Mouse (Mus musculus) forelimb bud, embryonic 11.5 days (tissue): ENCODE data around the gene Mad1l1.
"Not testable (repeated sequence)": the region's sequence is repeated elsewhere in the genome, so short reads cannot be mapped to it uniquely, and the experiment has no call there.

Source experiments
- DNase-seq: peaks from one replicate; pipeline ENCODE4 v3.0.0-alpha.2; 2012; ENCODE audit warnings: low read depth, low spot score

Mad1l1 gene

GRCm38 (mm10) chr5:140012286-140012967 is 308.9 kb downstream of the Mad1l1 start:
- no peak for DNase-seq

DNA sequence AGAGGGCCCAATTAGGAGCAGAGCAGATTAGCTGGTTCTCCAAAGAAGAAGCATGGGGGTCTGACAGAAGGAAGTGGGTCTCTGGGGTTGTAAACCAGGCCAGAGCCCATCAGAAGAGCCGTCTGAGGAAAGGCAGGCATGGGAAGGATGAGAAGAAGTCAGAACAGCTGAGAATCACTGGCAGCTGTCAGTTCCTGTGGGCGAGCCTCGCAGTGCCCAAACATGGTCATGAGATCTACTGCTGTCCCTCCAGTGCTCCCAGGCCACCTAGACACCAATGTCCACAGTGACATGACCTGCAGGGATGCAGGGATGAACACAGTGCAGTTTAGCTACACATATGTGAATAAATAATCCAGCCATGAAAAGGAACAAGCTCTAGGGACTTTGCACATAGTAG is 310.9 kb downstream of the Mad1l1 start:
- no peak for DNase-seq

- DNase-seq = no peak
Observed at GRCm38 (mm10) chr5:140009083-140009655, 312.2 kb downstream of the Mad1l1 start.

DNA sequence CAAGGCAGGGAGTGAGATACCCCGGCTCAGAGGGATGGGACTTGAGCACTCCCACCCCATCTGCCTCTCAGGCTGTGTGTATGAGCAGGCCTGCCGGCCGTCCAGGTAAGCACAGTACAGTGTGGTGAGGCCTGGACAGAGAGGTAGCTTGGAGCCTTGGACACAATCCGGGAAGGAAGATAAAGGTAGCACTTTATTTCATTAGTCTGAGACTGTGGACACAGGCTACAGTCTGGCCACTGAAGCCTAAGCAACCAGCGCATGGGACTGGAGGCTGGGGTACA is 312.9 kb downstream of the Mad1l1 start:
- no peak for DNase-seq

- DNase-seq = no peak
Observed at GRCm38 (mm10) chr5:140007656-140008522, 313.5 kb downstream of the Mad1l1 start.

DNA sequence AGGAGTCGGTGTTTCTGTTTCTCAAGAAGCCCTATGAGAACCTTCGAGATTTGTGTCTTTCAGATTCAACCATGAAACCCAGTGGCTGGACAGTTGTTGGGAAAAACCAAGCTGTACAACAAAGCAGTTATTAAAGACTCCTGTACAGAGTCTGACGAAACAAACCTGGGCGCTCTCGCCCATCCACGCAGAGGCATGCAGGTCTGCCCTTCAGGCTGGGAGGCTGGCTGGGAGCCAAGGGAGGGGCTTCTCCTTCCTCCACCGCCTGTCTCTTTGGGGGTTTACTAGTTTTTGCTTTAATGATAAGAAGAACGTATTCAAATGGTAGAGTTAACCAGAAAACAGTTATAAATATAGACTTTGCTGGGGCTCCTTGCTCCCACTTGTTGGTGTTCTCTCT is 314.5 kb downstream of the Mad1l1 start:
- no peak for DNase-seq

GRCm38 (mm10) chr5:140002541-140002940 is 318.8 kb downstream of the Mad1l1 start:
- no peak for DNase-seq

GRCm38 (mm10) chr5:139998916-139999315 is 322.4 kb downstream of the Mad1l1 start:
- DNase-seq = no peak

DNA sequence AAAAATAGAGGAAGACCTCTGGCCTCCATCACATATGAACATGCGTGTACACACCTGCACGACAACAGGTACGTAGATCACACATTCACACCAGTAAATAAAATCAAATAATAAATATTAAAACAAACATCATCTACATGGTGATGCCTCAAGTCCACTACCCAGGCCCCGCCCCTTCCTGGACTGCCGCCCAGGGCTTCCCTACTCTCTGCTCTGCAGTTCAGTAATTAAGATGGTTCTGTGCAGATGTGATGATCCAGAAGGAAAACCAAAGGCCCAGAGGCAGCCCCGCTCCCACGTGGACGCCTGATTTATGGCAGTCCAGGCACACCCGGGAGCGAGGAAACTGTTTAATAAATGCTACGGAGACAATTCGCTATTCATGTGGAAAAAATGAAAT is 323.0 kb downstream of the Mad1l1 start:
- not testable (repeated sequence) for DNase-seq

DNA sequence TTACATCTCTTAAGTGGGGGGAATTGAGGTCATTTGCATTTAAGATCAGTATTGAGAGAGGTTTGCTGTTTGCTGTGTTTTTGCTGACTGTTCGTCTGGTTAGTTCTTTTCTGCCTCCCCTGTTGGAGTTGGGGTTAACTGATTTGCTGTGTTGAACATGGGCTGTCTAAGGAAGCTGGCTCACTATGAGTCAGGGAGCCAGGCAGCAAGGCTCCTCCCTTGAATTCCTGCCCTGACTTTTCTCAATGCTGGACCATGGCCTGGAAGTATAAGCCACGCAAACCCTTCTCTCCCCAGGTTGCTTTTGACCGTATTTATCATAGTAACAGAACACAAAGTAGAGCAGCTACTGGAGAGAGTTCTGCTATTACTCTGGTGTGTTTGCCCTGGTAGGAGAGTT is 329.8 kb downstream of the Mad1l1 start:
- DNase-seq = no peak

GRCm38 (mm10) chr5:139985073-139985746 is 336.1 kb downstream of the Mad1l1 start:
- no peak for DNase-seq

- DNase-seq = peak; percentile 35
Observed at GRCm38 (mm10) chr5:139981976-139982375, 339.4 kb downstream of the Mad1l1 start.

GRCm38 (mm10) chr5:139979371-139979770 is 342.0 kb downstream of the Mad1l1 start:
- no peak for DNase-seq

DNA sequence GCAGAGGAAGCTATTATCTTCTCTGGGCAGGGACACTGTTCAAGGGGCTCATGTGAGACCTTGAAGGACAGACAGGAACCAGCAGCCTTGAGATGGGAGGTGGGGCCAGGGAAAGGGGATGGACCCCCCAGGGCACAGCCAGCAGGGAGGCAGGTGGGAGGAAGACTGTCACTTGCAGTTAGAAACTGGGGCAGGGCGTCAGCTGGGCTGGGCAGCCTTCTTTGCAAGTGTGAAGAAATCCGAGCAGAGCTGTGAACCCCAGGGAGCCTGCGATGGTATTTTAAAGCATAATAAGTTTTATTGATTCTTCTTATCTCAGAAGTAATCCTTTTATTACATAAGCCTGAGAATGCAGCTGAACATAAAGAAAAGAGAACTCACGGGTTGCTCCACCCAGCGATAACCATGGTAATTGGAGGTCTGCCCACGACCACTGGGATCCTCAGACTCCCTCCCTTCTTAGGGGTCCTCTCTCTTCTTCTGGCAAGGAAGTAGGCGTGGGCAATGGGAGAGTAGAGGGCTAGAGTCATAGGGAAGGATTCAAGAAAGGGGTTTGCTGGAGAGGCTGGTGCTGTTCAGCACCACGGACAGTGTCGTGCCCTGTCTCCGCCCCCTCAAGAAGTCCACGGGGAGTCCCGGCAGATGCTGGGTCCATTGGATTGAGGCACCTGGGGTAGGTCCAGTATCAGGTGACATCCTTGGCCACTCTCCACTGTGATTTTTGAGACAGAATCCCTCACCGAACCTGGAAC is 342.7 kb downstream of the Mad1l1 start:
- peak; percentile 53 for DNase-seq

GRCm38 (mm10) chr5:139977476-139977875 is 343.9 kb downstream of the Mad1l1 start:
- no peak for DNase-seq

- DNase-seq = no peak
Observed at GRCm38 (mm10) chr5:139976584-139976983, 344.8 kb downstream of the Mad1l1 start.

DNA sequence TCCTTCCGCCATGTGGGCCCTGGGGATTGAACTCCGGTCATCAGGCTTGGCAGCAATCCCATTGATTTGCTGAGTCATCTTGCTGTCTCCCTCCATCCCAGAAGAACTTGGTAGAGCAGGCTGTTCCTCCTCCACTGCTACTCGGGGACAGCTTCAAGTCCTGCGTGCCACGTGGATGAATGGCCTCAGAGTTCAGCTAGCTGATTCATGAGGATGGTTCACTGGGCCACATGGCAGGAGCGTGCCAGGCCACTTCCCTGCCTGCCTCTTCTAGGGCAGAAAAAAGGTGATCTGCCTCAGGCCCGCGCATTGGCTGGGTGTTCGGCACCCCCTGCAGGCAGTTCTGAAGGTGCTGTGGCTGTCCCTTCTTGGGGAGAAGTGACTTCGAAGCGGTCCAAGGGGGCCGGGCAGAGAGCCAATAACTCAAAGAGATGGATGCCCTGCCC is 351.1 kb downstream of the Mad1l1 start:
- DNase-seq = no peak

DNA sequence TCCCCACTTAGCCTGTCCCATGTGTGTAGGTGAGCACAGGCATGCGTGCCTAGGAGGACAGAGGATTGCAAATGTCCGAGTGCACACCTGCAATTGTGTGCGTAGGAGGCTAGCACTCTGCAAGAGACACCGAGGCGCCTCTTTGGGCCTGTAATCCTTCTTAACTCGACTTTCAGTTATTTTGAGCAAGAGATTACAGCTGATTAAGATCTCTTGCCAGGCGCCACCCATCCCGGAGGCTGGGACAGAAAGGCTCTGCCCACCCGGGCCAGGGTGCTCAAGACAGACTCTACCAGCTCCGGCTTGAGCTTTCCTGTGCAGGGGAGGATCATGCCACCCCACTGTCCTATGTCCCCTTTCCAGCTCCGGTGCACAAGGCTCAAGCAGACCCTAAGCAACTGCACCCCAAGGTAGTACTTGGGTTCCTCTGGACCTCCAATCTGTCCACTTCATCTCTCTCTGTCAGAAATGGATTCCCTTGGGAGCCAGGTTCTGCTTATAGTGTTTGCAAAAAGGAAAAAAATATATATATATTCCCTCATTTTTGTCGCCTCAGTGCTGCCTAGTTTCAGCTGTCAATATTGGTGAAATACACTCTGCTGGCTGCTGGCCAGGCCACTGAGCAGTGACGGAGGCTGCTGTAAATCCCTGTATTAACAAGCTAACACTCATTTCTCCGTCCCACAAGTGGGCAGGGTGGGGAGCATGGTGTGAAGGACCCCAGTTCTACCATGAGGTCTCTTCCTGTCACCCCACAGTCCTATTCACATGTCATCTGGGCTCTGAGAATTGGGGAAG is 352.0 kb downstream of the Mad1l1 start:
- DNase-seq = no peak

GRCm38 (mm10) chr5:139965596-139965995 is 355.8 kb downstream of the Mad1l1 start:
- no peak for DNase-seq

DNA sequence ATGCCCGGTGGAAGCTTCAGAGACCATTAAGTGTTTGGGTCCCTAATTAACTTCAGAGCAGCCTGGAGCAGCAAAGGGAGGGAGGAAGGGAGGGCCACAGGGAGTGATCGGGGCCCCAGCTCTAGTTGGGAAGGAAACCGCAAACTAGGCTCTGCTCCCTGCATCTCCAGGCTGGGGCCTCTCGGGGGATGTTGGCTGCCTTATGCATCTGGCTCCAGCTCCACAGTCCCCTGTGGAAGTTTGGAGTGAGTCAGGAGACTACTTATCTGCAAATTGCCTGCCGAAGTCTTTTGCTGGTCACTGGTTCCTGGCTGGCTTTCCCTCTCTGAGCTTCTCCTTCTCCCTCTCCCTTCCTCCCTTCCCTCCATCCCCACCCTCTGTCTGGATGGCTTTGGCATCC is 357.0 kb downstream of the Mad1l1 start:
- DNase-seq = no peak

DNA sequence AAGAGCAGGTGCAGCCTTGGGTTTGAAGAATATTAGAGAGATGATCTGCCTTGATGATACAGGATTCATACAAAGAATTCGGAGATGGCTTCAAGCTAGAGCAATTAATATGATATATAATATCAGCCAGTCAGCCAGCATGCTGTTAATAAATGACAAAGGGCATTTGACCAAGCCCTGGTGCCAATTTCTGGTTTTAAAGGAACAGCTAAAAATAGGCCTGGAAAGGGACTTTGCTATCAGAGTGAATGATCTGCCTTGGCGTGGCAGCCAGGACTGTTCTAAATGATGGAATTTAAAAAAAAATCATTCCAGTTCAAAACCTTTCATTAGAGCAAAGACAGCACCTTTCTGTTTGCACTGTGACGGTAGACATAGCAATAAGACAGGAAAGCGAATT is 361.6 kb downstream of the Mad1l1 start:
- DNase-seq = no peak
